Mouse (Mus musculus) lung, postnatal 36 days (tissue): ENCODE results near the gene Pacsin3.
A peak's percentile ranks its signal among the peaks of the same experiment; 100 is the strongest.

Experiments
- DNase-seq: peaks from one replicate; pipeline ENCODE4 v3.0.0; 2022; ENCODE audit warnings: mixed read lengths

Gene Pacsin3

DNA sequence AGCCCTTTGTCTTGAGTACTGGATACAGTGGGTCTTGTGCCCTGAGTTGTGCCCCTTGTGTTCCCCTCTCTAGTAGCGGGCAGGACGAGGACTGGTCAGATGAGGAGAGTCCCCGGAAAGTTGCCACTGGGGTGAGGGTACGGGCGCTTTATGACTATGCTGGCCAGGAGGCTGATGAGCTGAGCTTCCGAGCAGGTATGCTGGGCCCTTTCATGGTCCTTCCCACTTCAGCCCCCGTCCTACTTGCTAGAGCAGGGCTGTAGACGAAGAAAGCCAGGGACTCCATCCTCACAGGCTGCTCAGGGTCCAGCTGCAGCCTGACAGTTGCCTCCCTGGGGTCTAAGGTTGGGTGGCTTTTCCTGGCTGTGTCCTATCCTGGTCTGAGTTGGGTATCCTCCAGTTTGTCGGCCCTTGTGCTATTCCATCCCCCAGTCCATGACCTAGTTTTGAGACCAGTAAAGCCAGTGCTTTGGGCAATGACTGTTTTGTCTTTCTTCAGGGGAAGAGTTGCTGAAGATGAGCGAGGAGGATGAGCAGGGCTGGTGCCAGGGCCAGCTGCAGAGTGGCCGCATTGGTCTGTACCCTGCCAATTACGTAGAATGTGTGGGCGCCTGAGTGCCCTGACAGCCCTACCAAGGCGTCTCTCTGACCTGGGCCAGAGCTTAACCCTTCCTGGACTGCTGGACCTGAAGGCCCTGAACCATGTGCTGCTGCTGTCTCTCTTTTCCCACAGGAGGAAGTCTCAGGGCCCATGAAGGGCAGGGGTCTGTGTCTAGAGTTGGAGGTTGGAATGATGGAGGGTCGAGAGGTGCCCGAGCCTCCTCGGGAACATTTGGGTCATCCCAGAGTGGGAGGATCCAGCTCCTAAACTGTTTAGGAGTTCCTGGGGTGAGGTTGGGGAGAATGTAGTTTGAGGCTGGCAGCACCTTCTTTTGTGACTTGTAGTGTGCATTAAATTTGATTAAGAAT lies 8.2 kb downstream of the Pacsin3 start:
- no peak for DNase-seq

DNA sequence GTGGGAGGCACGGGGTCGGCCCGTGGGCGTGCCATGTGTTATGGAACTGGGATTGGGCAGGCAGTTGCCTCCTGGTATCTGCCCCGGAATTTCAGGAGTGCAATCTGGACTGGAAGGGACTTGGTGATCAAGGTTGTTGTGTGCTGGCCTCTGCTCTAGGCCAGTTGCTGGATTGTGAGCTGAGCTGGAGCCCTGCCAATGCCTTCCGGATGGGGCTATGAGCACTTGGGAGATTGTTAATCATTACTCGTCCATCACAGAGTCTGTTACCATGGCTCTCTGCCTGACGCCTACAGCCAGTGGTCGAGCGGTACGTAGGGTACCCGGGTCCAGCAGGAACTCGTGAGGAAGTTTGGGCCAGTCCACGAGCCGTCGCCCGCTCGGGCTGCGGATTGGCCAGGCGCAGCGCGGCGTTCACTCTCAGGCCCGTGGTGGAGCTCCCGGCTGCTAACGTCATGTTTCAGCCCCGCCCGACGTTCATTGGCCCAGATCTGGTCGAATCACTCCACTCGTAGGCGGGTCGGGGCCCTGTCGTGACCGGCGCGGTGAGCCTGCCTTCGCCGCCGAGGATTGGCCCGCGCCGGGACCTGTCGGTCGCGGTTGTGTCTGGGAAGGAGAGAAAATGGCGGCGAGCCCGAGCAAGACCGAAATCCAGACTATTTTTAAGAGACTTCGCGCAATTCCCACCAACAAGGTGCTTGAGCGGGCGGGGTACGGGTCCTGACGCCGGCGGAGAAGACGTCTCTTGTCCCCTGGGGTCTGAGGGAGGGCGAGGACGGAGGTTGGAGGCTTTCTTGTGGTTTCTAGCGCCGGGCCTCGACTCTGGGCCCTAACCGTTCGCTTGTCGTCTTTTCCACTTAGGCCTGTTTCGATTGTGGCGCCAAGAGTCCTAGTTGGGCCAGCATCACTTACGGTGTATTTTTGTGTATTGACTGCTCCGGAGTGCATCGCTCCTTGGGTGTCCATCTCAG lies 9.2 kb downstream of the Pacsin3 start, which contains the start of gene Arfgap2:
Gene Arfgap2 (plus strand): TSS at position 264 of the 971 bp plus-strand sequence.
- DNase-seq, result peak; percentile 99

DNA sequence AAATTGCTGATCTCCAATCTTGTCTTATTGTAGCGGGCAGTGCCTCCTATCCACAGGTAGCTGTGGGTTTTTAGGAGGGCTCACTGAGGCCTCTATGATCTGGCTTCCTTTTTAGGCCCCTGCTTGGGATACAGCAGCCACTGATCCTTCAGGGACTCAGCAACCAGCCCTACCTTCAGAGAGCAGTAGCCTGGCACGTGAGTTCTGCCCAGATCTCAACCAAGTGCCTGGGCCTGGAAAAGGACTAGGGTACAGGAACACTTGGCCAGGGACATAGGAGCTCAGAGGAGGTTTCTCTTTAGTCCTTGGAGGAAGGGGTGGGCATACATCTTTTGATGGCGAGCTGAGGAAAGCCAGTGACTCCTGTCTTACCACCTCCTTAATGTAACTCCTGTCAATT lies 12.3 kb downstream of the Pacsin3 start:
- DNase-seq, result no peak

DNA sequence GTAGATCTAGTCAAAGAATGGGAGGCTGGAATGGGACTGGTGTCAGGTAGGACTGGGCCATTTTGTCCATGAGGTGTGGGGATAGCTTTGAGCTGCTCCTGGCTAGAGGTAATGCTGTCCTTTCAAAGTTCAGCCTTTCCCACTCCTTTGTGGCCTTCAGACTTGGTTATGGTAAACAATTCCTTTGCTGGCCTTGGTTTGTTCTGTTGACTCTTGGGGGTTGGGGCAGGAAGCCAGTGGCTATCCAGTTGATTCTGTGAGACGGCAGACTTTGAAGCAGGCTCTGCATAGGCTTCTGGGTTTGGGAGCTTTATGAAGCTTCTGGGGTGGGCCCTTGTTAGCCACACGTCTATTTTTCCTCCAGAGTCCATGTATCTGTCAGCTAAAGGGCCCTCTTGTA lies 13.0 kb downstream of the Pacsin3 start:
- DNase-seq, result no peak

DNA sequence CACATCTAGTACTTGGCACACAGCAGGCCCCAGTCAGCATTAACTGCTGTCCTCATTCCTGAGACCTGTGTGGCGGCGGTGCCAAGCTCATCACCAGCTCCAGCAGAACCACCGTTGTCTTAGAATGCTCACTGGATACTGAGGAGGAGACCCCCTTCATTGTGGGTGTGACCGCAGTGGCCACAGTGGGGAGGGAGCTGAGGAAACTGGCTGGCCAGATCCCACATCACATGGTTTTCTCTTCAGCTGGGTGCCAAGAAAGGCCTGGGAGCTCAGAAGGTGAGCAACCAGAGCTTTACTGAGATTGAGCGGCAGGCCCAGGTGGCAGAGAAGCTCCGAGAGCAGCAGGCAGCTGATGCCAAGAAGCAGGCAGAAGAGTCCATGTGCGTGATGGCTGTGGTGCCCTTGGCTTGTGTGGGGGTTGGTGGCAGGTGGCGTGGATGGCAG lies 14.0 kb downstream of the Pacsin3 start:
- no peak for DNase-seq

DNA sequence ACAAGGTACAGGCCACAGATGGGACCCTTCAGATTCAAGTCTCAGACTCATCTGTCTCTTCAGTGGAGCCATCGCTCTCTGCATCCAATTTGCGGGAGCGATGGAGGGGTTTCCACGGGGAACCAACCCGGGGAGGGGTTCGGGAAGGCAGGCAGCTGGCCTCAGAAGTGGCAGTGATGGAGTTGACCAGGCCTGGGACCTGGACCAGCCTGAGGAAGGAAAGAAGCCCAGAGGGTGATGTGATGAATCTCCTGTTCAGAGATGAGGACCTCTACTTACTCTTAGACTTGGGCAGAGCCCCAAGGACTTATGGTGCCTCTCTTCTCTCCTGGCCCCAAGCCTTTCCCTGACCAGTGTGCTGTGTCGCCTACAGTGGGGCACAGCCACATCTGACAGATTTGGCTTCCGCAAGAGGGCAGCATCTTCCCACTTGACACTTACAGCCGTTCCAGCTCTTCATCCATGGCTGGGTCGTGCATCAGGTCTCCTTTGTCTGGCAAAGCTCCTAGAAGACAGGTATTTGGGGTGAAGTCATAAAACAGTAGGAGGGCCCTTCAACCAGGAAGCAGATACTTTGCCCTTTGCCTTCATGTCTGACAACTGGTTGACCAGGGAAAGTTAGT lies 23.1 kb downstream of the Pacsin3 start:
- peak; percentile 77 for DNase-seq

DNA sequence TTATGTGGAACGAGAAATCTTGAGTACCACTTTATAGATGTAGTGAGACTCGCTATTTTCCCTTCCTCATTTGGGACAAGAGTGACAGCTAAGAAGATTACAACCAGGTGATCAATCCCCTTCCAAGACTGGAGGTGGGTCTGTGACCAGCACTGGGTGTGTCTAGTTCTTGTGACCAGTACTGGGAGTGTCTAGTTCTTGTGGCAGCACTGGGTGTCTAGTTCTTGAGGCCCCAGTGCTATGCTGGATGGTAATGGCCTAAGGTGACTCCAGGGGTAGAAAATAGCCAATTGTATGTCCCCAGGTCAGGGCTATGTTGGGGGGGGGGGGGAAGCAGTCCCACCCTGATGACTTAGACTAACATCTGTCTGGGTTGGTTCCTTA lies 23.6 kb downstream of the Pacsin3 start:
- DNase-seq, result no peak

DNA sequence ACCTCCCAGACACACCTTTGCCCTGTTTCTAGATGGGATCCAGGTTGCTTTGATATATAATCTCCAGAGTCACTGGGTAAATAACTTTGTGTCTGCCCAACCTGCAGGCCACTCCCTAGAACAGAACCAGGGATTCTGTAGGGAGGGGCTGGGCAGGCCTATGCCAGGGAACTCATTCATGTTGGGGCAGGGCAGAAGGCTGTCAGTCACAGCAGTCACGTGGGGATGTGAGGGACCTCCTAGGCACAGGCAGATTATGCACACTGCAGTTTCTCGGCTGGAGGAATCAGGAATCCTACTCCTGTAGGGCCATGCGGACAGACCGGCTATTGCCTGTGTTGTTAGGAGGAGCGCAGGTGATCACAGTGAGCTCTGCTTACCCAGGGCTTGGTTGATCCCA lies 25.6 kb downstream of the Pacsin3 start:
- peak; percentile 50 for DNase-seq

DNA sequence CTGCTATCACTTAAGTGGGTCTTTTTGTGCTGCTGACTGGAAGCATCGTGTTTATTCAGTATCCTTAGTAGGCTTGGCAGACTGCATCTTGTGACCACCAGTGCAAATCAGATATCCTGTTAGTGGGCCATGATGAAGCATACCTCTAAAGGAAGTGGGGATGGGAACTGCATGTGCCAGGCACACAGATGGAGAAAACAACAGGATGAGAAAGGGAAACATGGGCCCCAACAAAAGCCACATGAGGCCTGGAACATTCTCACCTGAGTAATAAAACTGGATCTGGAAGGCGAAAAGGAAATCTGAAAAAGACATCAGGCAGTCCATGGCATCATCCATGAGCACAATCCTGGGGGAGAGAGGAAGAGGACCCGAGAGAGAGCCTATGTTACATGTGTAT lies 28.2 kb downstream of the Pacsin3 start:
- DNase-seq, result no peak

DNA sequence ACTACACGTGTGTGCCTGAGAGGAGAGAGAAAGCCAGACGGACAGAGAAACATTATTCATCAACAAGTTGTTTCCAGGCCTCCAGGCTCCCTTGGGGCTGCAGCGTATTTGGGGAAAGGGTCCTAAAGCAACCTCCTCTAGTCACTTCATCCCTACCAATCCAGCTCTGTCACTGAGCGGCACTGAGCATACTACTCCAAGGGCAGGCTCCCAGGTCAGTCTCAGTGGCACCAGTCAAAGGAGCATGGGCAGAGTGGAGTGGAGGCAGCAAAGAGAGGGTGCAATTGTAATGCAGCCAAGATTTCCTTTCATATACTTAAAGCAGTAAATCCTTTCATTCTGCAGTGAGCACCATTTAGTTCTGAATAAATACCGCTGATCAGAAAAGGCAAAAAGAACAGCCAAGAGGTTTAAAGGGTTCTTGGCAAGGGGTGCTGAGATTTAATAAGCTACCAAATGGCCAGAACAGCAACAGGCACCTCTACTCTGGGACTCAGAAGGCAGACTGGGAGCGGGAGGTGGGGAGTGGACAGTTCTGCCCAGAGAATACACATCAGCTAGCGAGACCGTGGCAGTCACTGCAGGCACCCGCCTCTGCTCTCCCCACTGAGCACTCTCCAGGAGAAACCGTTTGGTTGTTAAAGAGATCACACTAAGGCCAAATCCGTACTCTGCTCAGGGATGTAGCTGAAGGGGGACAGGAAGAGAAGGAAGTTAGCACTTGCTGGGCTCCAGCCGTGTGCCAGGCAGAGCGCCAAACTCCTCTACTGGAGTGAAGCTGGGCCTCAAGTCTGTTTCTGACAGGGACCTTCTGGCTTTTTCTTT lies 28.8 kb downstream of the Pacsin3 start:
- peak; percentile 47 for DNase-seq

DNA sequence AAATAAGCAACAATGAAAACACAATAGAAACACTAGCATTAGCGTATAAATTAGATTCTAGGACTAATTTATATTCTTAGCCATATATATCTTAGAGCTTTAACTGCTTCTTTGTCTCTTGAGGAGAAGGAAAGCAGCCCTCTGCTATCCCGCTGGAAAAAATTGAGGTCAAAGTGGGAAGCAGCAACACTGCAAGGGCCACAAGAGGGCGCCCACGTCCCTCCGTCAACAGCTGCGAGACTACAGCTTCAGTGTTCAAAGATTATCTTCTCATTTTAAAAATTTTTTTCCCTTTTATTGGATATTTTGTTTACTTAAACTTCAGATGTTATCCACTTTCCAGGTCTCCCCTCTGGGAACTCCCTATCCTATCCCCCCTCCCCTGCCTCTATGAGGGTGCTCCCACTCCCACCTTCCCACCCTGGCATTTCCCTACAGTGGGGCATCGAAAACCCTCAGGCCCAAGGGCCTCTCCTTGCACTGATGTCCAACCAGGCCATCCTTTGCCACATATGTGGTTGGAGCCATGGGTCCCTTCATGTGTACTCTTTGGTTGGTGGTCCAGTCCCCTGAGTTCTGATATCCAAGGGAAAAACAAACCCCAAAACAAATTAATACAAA lies 30.2 kb downstream of the Pacsin3 start:
- peak; percentile 90 for DNase-seq

DNA sequence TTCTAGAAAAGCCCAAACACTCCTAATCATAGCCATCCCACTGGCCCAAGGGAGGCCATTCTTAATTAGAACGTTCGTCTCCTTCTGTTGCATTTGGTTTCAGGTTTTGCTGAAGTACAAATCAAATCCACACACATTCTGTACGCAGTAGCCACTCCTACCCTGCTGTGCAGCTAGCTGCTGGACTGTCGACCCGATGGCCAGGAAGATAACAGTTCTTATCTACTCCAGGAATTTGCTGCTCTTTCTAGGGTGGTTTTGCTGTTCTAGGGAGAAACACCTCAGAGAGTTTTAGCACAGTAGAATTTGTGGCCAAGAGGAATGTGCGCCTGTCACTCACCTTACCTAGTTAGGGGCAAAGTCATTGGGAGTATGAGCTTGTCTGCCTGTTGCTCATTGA lies 31.8 kb downstream of the Pacsin3 start:
- DNase-seq, result no peak

DNA sequence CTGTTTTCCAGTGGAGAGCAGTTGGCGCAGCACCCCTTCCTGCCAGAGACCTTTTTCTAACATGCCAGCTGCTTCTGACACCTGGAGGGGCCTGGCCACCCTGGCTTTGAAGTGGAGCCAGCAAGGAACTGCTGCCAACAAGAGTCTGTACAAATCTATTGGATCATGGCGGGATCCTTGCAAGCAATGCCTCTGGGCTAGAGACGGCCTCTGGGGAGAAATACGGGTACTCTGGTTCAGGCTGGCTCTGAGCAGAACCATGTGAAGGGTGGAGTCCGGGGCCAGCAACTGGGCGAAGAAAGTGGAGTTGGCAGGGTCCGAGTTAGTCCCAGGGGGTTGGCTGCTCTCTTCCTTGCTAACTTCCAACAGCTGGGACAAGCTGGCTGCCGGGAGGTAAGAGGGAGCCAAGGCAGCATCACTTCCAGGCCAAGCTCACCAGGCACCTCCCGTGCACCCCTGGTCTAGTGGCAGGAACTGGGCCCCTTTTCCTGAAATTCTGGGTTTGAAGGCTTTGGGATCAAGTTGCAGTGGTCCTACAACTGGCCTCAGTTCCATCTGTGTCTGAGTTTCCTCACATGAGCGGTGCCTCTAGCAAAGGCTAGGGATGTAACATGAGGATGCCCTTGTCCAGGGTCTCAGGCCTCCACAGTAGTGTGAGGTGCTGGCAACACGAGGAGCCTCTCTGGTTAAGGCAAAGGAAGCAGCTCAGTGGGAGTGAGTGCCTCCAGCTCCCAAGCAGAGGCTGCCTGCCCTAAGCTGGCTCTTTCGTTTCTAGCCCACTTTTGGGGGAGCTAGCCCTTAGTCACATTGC lies 35.6 kb downstream of the Pacsin3 start:
- DNase-seq, result peak; percentile 54

DNA sequence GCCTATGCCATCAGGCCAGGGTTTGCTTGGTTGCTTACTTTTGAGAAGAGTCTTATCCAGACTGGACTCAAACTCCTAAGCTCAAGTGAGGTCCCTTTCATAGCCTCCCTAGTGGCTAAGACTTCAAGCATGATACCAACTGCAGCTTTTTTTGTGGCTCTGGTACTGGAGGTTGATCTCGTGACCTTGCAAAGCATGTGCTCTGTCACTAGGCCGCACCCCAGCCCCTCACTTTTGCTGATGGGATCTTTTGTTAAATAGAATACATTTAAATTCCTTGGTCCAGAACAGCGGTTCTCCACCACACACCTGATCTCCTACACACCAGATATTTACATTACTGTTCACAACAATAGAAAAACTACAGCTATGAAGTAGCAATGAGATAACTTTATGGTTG lies 38.5 kb downstream of the Pacsin3 start:
- DNase-seq, result no peak

DNA sequence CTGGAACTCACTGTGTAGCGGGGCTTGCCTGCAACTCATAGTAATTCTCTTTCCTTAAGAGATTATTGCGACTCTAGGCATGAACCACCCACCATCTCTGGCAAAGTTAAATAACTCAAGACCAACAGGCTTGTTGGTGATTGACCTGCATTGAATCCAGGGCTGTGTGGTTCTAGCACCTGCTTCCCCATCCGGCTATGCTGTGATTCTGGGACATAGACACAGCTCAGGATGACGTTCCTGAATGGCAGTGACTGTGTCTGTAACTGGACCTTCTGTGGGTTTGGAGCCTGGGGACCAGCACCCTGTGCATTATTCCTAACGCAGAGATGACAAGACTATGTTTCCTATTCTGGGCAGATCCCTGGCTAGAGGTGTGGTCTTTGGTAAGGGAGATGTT lies 40.1 kb downstream of the Pacsin3 start:
- no peak for DNase-seq

DNA sequence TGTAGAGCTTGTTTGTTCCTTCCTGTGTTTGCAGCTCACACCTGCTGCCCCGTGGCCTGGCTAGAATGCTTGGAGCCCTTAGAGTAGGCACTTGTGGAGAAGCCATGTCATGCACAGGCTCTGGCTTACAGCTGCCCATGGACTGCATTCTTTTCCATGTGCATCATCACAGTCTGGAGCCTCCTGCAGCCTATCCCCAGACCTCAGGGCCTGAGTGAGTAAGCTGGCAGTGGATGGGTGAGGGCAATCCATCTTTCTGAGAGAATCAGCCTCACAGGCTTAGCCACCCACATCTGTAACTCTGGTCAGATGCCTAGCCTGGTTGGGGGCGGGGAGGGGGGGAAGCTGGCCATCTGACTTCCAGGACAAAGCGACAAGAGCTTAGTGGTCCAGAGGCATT lies 43.4 kb downstream of the Pacsin3 start:
- DNase-seq, result peak; percentile 55

DNA sequence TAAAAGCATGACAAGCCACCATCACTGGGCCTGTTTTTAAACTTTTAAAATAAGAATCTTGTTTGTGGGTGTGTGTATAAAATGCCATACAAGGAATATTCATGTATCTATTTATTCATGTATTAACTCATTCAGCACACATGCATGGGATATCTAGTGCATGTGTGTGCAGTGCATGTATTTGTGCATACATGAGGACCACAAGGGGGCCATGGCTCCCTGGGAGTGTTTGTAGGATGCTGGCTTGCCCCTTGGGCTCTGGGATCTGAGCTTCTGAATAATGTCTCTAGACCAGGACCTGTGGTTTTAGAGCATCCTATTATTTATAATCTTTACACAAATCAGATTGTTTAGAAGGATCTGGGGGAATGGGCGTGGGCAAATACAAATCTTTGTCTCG lies 45.0 kb downstream of the Pacsin3 start:
- no peak for DNase-seq

DNA sequence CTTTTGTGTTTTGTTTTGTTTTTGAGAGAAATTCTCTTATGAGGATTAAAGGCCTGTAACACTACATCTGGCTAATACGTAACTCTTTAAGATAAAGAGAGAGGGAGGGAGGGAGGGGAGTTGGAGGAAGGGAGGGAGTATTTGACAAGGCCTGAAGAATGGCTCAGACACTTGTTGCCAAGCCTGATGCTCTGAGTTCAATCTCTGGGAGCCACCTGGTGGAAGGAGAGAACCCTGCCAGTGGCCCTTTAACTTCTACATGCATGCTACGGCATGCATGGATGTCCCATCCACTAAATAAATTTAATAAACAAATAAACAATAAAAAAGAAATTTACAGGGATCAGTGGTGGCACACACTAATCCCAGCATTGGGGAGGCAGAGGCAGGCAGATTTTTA lies 46.1 kb downstream of the Pacsin3 start:
- no peak for DNase-seq

DNA sequence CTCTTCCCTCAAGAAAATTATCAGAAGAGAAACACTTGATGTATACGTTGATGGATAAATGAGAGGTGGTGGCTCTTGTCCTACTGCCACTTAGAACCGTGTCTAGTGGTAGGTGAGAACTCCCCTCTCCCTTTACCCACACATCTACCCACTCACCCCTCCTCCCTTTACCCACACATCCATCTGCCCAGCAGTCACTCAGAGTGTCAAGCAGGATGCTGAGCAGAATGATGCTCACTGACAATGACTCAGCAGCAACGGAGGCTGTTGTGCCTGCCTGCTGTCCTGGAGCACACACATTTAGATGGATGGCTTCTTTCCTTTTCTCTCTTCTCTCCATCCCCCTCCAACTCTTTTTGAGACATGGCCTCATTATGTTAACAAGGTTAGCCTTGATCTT lies 47.1 kb downstream of the Pacsin3 start:
- no peak for DNase-seq

DNA sequence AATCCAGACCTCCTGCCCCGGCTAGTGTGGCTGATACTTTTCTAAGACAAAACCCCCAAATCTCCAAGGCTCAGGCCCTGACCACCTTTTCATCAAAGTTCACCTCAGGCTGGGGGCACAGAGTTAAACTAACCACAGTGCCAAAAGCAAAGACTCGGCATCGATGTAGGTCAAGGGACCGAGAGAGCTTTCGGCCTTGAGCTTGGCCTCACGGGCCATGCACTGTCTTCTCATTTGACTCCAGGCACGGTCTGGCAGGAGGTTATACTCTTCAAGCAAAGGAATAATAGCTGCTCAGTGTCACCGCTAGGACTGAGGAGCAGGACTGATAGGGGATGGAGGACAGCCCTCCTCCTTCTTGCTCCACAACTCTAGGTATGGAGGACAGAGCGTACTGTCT lies 50.2 kb downstream of the Pacsin3 start:
- DNase-seq, result no peak

DNA sequence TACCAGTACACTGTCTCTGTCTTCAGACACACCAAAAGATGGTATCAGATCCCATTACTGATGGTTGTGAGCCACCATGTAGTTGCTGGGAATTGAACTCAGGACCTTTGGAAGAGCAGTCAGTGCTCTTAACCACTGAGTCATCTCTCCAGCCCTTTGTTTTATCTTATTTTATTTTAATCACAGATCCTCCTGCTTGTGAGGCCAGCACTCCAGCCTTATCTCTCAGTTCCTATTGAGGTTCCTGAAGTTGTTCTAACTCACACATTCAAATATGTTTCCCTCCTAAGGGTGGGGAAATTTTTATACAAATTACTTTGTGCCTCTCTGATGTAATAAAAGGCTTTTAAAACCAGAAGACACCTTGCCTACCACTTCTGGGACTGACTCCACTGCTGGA lies 50.8 kb downstream of the Pacsin3 start:
- DNase-seq, result no peak
